Comparison of ENCODE assay signal across 13 mouse cellular contexts in genomic region chr17:88093798-88094197, GRCm38 (mm10).
"Had no signal": no experiment of that assay in that cellular context is flagged by ENCODE, and none has a peak within 500 bp of the region (broad histone marks: within the 10 kb centered on the region; RNA-seq: fewer than 3 reads in every experiment).

No protein-coding gene starts in this region.

- H3K4me2 ChIP-seq: liver, embryonic 13.5 days; lung, embryonic 14.5 days; midbrain, embryonic 13.5 days; neural tube, embryonic 12.5 days had no signal

- ATAC-seq: lung, postnatal 0 days; midbrain, embryonic 13.5 days had no signal

- H3K4me1 ChIP-seq: liver, embryonic 13.5 days; neural tube, embryonic 12.5 days had no signal

- H3K27me3 ChIP-seq: liver, embryonic 13.5 days; midbrain, embryonic 13.5 days; neural tube, embryonic 12.5 days had no signal

- H3K27ac ChIP-seq: left cerebral cortex, adult 2 months; liver, embryonic 13.5 days; macrophage; midbrain, embryonic 13.5 days; neural tube, embryonic 12.5 days had no signal

- H3K9me3 ChIP-seq: liver, embryonic 13.5 days; midbrain, embryonic 13.5 days; neural tube, embryonic 12.5 days had no signal

- H3K4me3 ChIP-seq: left cerebral cortex, adult 2 months; liver, embryonic 13.5 days; midbrain, embryonic 13.5 days; neural tube, embryonic 12.5 days had no signal

- H3K36me3 ChIP-seq: liver, embryonic 13.5 days; midbrain, embryonic 13.5 days; neural tube, embryonic 12.5 days had no signal

- H3K9ac ChIP-seq: liver, embryonic 13.5 days; lung, embryonic 14.5 days; midbrain, embryonic 13.5 days; neural tube, embryonic 12.5 days had no signal

- DNase-seq: kidney, adult 9 months; kidney, postnatal 14 days; kidney, postnatal 4 days; layer of hippocampus, postnatal 36 days; liver, embryonic 13.5 days; lung, embryonic 14.5 days; thymus, adult 18-20 months; thymus, postnatal 36 days had no signal
